ENCODE assay signal across 24 mouse cellular contexts in genomic region chr3:155815693-155816092, GRCm38 (mm10).
DNase-seq lines count a peak whose midpoint lies in the region; ATAC-seq lines count a peak whose summit lies in the region.
"Had no signal": no experiment of that assay in that cellular context is flagged by ENCODE, and none has a peak within 500 bp of the region (broad histone marks: within the 10 kb centered on the region; RNA-seq: fewer than 3 reads in every experiment).

No protein-coding gene starts in this region.

- no peaks in the 10 kb centered on the region for H3K9me3 ChIP-seq in forebrain, embryonic 14.5 days (replicated peaks; ENCODE audit: control insufficient read depth, low read length)
- H3K9me3 ChIP-seq in forebrain, embryonic 10.5 days, result no peaks in the 10 kb centered on the region
- H3K9me3 ChIP-seq in liver, embryonic 16.5 days (replicated peaks; ENCODE audit: control insufficient read depth, low read length), result no peaks in the 10 kb centered on the region
- no peaks in the 10 kb centered on the region for H3K9me3 ChIP-seq in liver, embryonic 11.5 days (ENCODE audit: control insufficient read depth, low read length)
- H3K9me3 ChIP-seq: embryonic facial prominence, embryonic 13.5 days; forebrain, embryonic 15.5 days; heart, embryonic 10.5 days; heart, embryonic 13.5 days had no signal

- intact Hi-C loops in gastrocnemius, postnatal 14 days (cut with DNase I; ENCODE audit: low total_unique reads), result no loop called here

- H3K4me3 ChIP-seq in forebrain, embryonic 14.5 days (ENCODE audit: low read depth, low read length), result no peak overlapping the region
- H3K4me3 ChIP-seq in forebrain, embryonic 10.5 days, result no peak overlapping the region
- H3K4me3 ChIP-seq in liver, embryonic 16.5 days (ENCODE audit: low read depth, low read length), result no peak overlapping the region
- no peak overlapping the region for H3K4me3 ChIP-seq in liver, embryonic 11.5 days (ENCODE audit: low read depth, low read length)
- H3K4me3 ChIP-seq: embryonic facial prominence, embryonic 13.5 days; forebrain, embryonic 15.5 days; heart, adult 2 months; heart, embryonic 10.5 days; heart, embryonic 13.5 days had no signal

- peak; percentile 2 for DNase-seq in forebrain, embryonic 14.5 days (ENCODE audit: low spot score)
- no peak for DNase-seq in forebrain, embryonic 10.5 days (ENCODE audit: extremely low spot score, low spot score)
- no peak for DNase-seq in liver, embryonic 11.5 days (ENCODE audit: low spot score)
- DNase-seq in NIH3T3 (ENCODE audit: low read depth), result peak; percentile 53
- no peak for DNase-seq in MN1 (ENCODE audit: low spot score)
- DNase-seq in gastrocnemius, postnatal 14 days, result no peak
- DNase-seq: adrenal gland, adult 2 months; adrenal gland, postnatal 14 days; cerebellum, adult 11 months; cerebellum, adult 2 months; cerebellum, adult 9-11 months; cerebellum, postnatal 25 days; gastrocnemius, postnatal 36 days; heart, adult 2 months; heart, postnatal 14 days; heart, postnatal 4 days had no signal

- no peaks in the 10 kb centered on the region for H3K4me1 ChIP-seq in forebrain, embryonic 14.5 days (ENCODE audit: control insufficient read depth, insufficient read depth, low read length)
- no peaks in the 10 kb centered on the region for H3K4me1 ChIP-seq in forebrain, embryonic 10.5 days
- H3K4me1 ChIP-seq in liver, embryonic 16.5 days (ENCODE audit: control insufficient read depth, low read depth, low read length), result no peaks in the 10 kb centered on the region
- H3K4me1 ChIP-seq in liver, embryonic 11.5 days (replicated peaks; ENCODE audit: control insufficient read depth, insufficient read depth, low read length), result no peaks in the 10 kb centered on the region
- H3K4me1 ChIP-seq: embryonic facial prominence, embryonic 13.5 days; forebrain, embryonic 15.5 days; heart, embryonic 10.5 days; heart, embryonic 13.5 days had no signal

- no peak for ATAC-seq in forebrain, embryonic 14.5 days
- ATAC-seq in liver, embryonic 16.5 days (ENCODE audit: low read depth), result peak; percentile 74
- no peak for ATAC-seq in liver, embryonic 11.5 days (replicated peaks; ENCODE audit: low FRiP score)
- ATAC-seq: CD4-positive, CD25-positive, alpha-beta regulatory T cell, adult 4 months; forebrain, embryonic 15.5 days; Patski had no signal

- H3K4me2 ChIP-seq in forebrain, embryonic 14.5 days (ENCODE audit: low read length), result no peak overlapping the region
- H3K4me2 ChIP-seq in liver, embryonic 16.5 days (ENCODE audit: low read depth, low read length), result no peak overlapping the region
- no peak overlapping the region for H3K4me2 ChIP-seq in liver, embryonic 11.5 days
- H3K4me2 ChIP-seq: embryonic facial prominence, embryonic 13.5 days; forebrain, embryonic 15.5 days; heart, embryonic 13.5 days; hindbrain, embryonic 14.5 days had no signal

- H3K27me3 ChIP-seq in forebrain, embryonic 14.5 days (replicated peaks; ENCODE audit: control insufficient read depth, insufficient read depth, low read length), result no peaks in the 10 kb centered on the region
- no peaks in the 10 kb centered on the region for H3K27me3 ChIP-seq in forebrain, embryonic 10.5 days (ENCODE audit: poor library complexity, severe bottlenecking)
- H3K27me3 ChIP-seq in liver, embryonic 16.5 days (ENCODE audit: control insufficient read depth, insufficient read depth, low read depth, low read length), result no peaks in the 10 kb centered on the region
- no peaks in the 10 kb centered on the region for H3K27me3 ChIP-seq in liver, embryonic 11.5 days (replicated peaks; ENCODE audit: control insufficient read depth, insufficient read depth, low read length)
- H3K27me3 ChIP-seq: embryonic facial prominence, embryonic 13.5 days; forebrain, embryonic 15.5 days; heart, embryonic 13.5 days; Patski had no signal

- H3K9ac ChIP-seq in forebrain, embryonic 14.5 days (ENCODE audit: low read length), result no peak overlapping the region
- H3K9ac ChIP-seq in liver, embryonic 16.5 days (ENCODE audit: low read depth, low read length), result no peak overlapping the region
- no peak overlapping the region for H3K9ac ChIP-seq in liver, embryonic 11.5 days (ENCODE audit: low read depth, low read length)
- H3K9ac ChIP-seq: embryonic facial prominence, embryonic 13.5 days; forebrain, embryonic 15.5 days; heart, embryonic 13.5 days; hindbrain, embryonic 14.5 days had no signal

- 79% methylated on average over 2 of the region's 2 CpGs for WGBS in forebrain, embryonic 14.5 days
- 82% methylated on average over 2 of the region's 2 CpGs for WGBS in forebrain, embryonic 10.5 days
- WGBS in liver, embryonic 16.5 days (ENCODE audit: insufficient replicate concordance), result 37% methylated on average over 2 of the region's 2 CpGs
- WGBS in liver, embryonic 11.5 days, result 61% methylated on average over 2 of the region's 2 CpGs

- no peak overlapping the region for H3K27ac ChIP-seq in forebrain, embryonic 14.5 days (ENCODE audit: low read depth, low read length)
- no peak overlapping the region for H3K27ac ChIP-seq in forebrain, embryonic 10.5 days
- no peak overlapping the region for H3K27ac ChIP-seq in liver, embryonic 16.5 days (ENCODE audit: low read length)
- H3K27ac ChIP-seq in liver, embryonic 11.5 days (ENCODE audit: low read depth, low read length), result no peak overlapping the region
- H3K27ac ChIP-seq: embryonic facial prominence, embryonic 13.5 days; forebrain, embryonic 15.5 days; heart, adult 2 months; heart, embryonic 10.5 days; heart, embryonic 13.5 days; hindbrain, embryonic 14.5 days had no signal

- no peaks in the 10 kb centered on the region for H3K36me3 ChIP-seq in forebrain, embryonic 14.5 days (ENCODE audit: control insufficient read depth, insufficient read depth, low read length)
- H3K36me3 ChIP-seq in forebrain, embryonic 10.5 days (replicated peaks), result no peaks in the 10 kb centered on the region
- no peaks in the 10 kb centered on the region for H3K36me3 ChIP-seq in liver, embryonic 16.5 days (ENCODE audit: control insufficient read depth, insufficient read depth)
- no peaks in the 10 kb centered on the region for H3K36me3 ChIP-seq in liver, embryonic 11.5 days (ENCODE audit: control insufficient read depth, insufficient read depth, low read length)
- H3K36me3 ChIP-seq: embryonic facial prominence, embryonic 13.5 days; forebrain, embryonic 15.5 days; heart, embryonic 10.5 days; heart, embryonic 13.5 days had no signal

Comparison
In these comparisons a context has a peak if more than half of its experiments do, and no peak if none do; other contexts are left out.
1. DNase-seq: peak in forebrain, embryonic 14.5 days (single experiment) and NIH3T3 (single experiment); none in forebrain, embryonic 10.5 days (single experiment), liver, embryonic 11.5 days (single experiment), MN1 (single experiment) and gastrocnemius, postnatal 14 days (single experiment).